Mouse (Mus musculus) C2C12 (cell line): ENCODE measurements around the gene Plac9b. TPM values are rescaled to one million over a fixed set of nuclear protein-coding genes. Genes with fewer than 3 reads are reported as not detected.
"Not testable (repeated sequence)": the region's sequence is repeated elsewhere in the genome, so short reads cannot be mapped to it uniquely, and the experiment has no call there.

Experiments used
- H3K27me3 ChIP-seq: one replicate; pipeline ENCODE4 v1.6.1; 2011; ENCODE audit not compliant: control insufficient read depth, insufficient read depth, insufficient read length
- H3K36me3 ChIP-seq: one replicate; pipeline ENCODE4 v1.6.1; 2011; ENCODE audit not compliant: control insufficient read depth, insufficient read depth
- H3K4me3 ChIP-seq: one replicate; pipeline ENCODE4 v1.5.1; 2011; ENCODE audit warnings: mild to moderate bottlenecking, control low read depth; ENCODE audit not compliant: poor library complexity, insufficient read depth, severe bottlenecking
- H3K79me2 ChIP-seq: one replicate; pipeline ENCODE4 v1.6.1; 2011; ENCODE audit not compliant: control insufficient read depth, insufficient read depth
- H3K79me3 ChIP-seq: one replicate; pipeline ENCODE4 v1.6.1; 2011; ENCODE audit warnings: low read depth, control low read depth
- H3ac ChIP-seq: one replicate; pipeline ENCODE3; 2011; ENCODE audit warnings: low read depth; ENCODE audit not compliant: control insufficient read depth, insufficient read length
- polyA plus RNA-seq: library from polyadenylated mRNA; unstranded; fragments of >200 nt; fragmentation: generic; extraction: Trizol; gene quantifications from one replicate; pipeline ENCODE4 v1.2.1, GENCODE M21; 2012; ENCODE audit warnings: missing spikeins

Gene Plac9b
- polyA plus RNA-seq, 1 experiment = 4.8 TPM

DNA sequence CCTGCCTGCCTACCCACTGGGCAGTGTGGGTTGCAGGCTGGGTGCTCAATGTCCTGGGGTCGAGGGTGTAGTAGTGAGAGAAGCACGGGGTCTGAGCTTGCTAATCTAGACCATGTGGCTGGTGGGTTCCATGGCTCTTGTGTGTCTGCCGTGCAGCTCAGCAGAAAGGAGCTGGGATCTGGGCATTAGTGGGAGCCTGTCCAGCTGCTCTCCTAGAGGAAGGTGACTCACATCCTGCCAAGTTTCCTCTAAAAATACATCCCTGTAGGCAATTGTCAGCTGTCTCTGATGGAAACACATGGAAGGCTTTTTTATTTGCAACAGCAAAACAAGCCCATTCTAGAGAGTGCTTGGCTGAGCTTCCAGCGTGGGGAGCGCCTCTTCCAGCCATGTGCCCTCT is 19.9 kb downstream of the Plac9b start:
- not testable (repeated sequence) for H3ac ChIP-seq, H3K79me3 ChIP-seq, H3K4me3 ChIP-seq, H3K27me3 ChIP-seq, H3K36me3 ChIP-seq, H3K79me2 ChIP-seq

GRCm38 (mm10) chr14:26161156-26161555 is 21.1 kb downstream of the Plac9b start:
- H3K36me3 ChIP-seq, H3K79me2 ChIP-seq, H3K4me3 ChIP-seq, H3K27me3 ChIP-seq, H3ac ChIP-seq, H3K79me3 ChIP-seq: not testable (repeated sequence)

- H3ac ChIP-seq, H3K4me3 ChIP-seq, H3K36me3 ChIP-seq, H3K79me2 ChIP-seq, H3K27me3 ChIP-seq, H3K79me3 ChIP-seq: not testable (repeated sequence)
Observed at GRCm38 (mm10) chr14:26156032-26156431, 26.2 kb downstream of the Plac9b start.

- not testable (repeated sequence) for H3K36me3 ChIP-seq, H3K79me2 ChIP-seq, H3K4me3 ChIP-seq, H3K27me3 ChIP-seq, H3K79me3 ChIP-seq, H3ac ChIP-seq
Observed at GRCm38 (mm10) chr14:26147095-26147494, 35.2 kb downstream of the Plac9b start.

DNA sequence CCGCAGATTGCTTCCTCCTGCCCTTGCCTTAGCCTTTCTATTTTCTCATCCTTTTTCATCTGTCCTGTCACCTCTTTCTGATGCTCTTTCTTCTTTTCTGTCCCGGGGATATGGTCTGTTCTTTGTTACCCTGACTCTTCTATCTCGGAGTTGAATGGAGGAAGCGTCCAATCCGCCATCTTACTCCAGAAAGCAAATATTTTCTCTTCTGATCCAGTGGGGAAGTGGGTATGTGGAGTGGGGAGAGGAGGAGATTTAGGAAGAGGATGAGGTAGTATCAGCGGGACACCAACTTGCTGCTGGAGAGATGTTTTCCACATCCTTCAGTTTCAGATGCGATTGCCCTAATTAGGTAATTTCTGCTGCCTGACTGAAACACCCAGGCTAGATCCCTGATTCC is 63.2 kb downstream of the Plac9b start:
- H3K79me3 ChIP-seq, H3K27me3 ChIP-seq, H3K79me2 ChIP-seq, H3K36me3 ChIP-seq, H3K4me3 ChIP-seq, H3ac ChIP-seq: not testable (repeated sequence)

DNA sequence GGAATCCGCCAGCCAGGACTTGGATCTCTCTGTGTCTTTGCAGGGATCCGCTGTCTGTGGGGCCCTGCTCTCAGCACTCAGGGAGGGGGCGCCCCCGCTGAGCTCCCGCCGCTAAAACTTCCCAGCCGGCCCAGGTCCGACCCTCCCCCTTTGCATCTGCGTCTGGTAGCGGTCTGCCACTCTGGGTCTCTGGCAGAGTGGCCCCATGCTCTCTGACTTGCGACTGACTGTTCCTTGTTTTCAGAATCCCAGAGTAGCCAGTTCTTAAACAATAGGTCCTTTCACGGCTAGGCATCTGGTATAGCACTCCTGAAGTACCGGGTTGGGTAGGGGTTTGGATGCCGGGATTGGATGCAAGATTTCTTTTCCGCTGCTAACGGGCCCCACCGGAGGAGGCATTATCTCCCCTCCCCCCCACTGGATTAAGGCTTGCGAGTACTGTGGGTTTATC is 63.7 kb downstream of the Plac9b start:
- H3K4me3 ChIP-seq, H3K79me3 ChIP-seq, H3K79me2 ChIP-seq, H3ac ChIP-seq, H3K36me3 ChIP-seq, H3K27me3 ChIP-seq: not testable (repeated sequence)

- H3K79me3 ChIP-seq, H3K4me3 ChIP-seq, H3ac ChIP-seq, H3K27me3 ChIP-seq, H3K36me3 ChIP-seq, H3K79me2 ChIP-seq: not testable (repeated sequence)
Observed at GRCm38 (mm10) chr14:26118150-26118549, 64.1 kb downstream of the Plac9b start, which contains the start of gene Duxbl2. Gene Duxbl2 (plus strand): TSS chr14:26118349.

Other genes with a start within 250 kb of the Plac9b start
- gene Cphx1, start 244.2 kb downstream of the Plac9b start, polyA plus RNA-seq = not detected
- gene Duxbl1, start 203.9 kb downstream of the Plac9b start, polyA plus RNA-seq = not detected
- gene Gm9780, start 139.8 kb downstream of the Plac9b start, polyA plus RNA-seq = 0.96 TPM
- 3.7 TPM for gene Tmem254c, start 115.1 kb downstream of the Plac9b start, polyA plus RNA-seq
- not detected for gene Cphx2, start 101.0 kb downstream of the Plac9b start, polyA plus RNA-seq
- gene Cphx3, start 100.2 kb downstream of the Plac9b start, polyA plus RNA-seq = not detected
- not detected for gene Duxbl2, start 64.1 kb downstream of the Plac9b start, polyA plus RNA-seq
- gene Tmem254b, start 24.6 kb upstream of the Plac9b start, polyA plus RNA-seq = 5.8 TPM
- 0.11 TPM for gene Duxbl3, start 75.5 kb upstream of the Plac9b start, polyA plus RNA-seq